In the genomic region with DNA sequence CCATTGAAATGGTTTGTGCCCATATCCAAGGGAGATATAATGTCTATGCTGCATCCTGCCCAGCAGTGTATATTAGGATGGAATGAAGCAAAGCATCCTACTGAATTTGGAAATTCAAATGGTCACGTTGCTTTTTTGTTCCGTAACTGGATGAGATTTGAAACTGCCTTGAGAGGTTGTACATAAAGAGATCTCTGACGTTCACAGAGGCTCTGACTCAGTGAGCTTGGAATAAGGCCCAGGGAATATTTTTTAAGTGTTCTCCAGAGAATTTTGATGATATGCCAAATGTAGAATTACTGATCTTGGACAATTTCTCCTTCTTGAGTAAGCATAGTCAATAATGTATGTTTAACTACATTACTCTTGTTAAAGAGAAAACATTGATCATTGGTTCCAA, we compare ENCODE assay signal across 14 mouse cellular contexts.
"Had no signal": no experiment of that assay in that cellular context is flagged by ENCODE, and none has a peak within 500 bp of the region (broad histone marks: within the 10 kb centered on the region; RNA-seq: fewer than 3 reads in every experiment).

No protein-coding gene starts in this region.

- H3K4me2 ChIP-seq: lung, embryonic 14.5 days; midbrain, embryonic 12.5 days; neural tube, embryonic 12.5 days; stomach, embryonic 15.5 days had no signal

- H3K9ac ChIP-seq: lung, embryonic 14.5 days; midbrain, embryonic 12.5 days; neural tube, embryonic 12.5 days; stomach, embryonic 15.5 days had no signal

- H3K4me1 ChIP-seq: neural tube, embryonic 12.5 days; stomach, embryonic 15.5 days had no signal

- ATAC-seq: midbrain, embryonic 16.5 days had no signal

- H3K27me3 ChIP-seq: midbrain, embryonic 12.5 days; neural tube, embryonic 12.5 days; stomach, embryonic 15.5 days had no signal

- H3K9me3 ChIP-seq: midbrain, embryonic 10.5 days; neural tube, embryonic 12.5 days; stomach, embryonic 15.5 days had no signal

- DNase-seq: lung, adult 18-20 months; lung, embryonic 14.5 days; lung, postnatal 14 days; lung, postnatal 4 days; right cerebral cortex, postnatal 14 days; thymus, adult 2 months; thymus, postnatal 25 days; thymus, postnatal 4 days had no signal

- H3K27ac ChIP-seq: midbrain, embryonic 10.5 days; midbrain, embryonic 12.5 days; neural tube, embryonic 12.5 days; stomach, embryonic 15.5 days; stomach, postnatal 0 days had no signal

- H3K36me3 ChIP-seq: midbrain, embryonic 10.5 days; midbrain, embryonic 12.5 days; neural tube, embryonic 12.5 days; stomach, embryonic 15.5 days had no signal

- H3K4me3 ChIP-seq: midbrain, embryonic 10.5 days; midbrain, embryonic 12.5 days; neural tube, embryonic 12.5 days; stomach, embryonic 15.5 days had no signal
